Mouse (Mus musculus): ENCODE data around the gene Sct. TPM values are rescaled to one million over a fixed set of nuclear protein-coding genes. Genes with fewer than 3 reads are reported as not detected.

Sct gene
- polyA plus RNA-seq, 1 experiment = not detected

DNA sequence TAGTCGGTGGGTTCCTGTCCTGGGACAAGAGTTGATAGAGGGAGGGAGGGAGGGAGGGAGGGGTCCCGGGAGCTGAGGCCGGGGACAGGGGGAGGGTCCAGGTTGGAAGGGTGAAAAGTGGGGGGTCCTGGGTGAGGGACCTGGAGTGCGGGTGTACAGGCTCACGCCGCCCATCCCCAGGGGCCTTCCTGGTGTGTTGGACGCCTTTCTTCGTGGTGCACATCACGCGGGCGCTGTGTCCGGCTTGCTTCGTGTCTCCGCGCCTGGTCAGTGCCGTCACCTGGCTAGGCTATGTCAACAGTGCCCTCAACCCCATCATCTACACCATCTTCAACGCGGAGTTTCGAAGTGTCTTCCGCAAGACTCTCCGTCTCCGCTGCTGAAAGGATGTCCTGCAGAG is 15.5 kb upstream of the Sct start:
- Histone ChIP-seq H3K4me3 (replicated peaks; ENCODE audit: control insufficient read depth, low read depth, low read length) (no peak overlapping the region), H3K27ac (ENCODE audit: control insufficient read depth, insufficient read depth, low read depth, low read length, poor library complexity) (no peak overlapping the region), H3K4me1 (ENCODE audit: control insufficient read depth, insufficient read depth, low read length) (no peaks in the 10 kb centered on the region; the same call in none of the 2 replicates)
- WGBS = 10% methylated on average over 22 of the region's 22 CpGs
- no peak for TF ChIP-seq CTCF (IDR thresholded peaks at IDR 0.05; ENCODE audit: control insufficient read depth, insufficient read depth, low read length)
- no peak for TF ChIP-seq POLR2A (IDR thresholded peaks at IDR 0.05; ENCODE audit: borderline replicate concordance, control insufficient read depth, low read depth, low read length)

- no peak overlapping the region for H3K27ac ChIP-seq (ENCODE audit: control insufficient read depth, insufficient read depth, low read depth, low read length, poor library complexity)
- no peaks in the 10 kb centered on the region; the same call in none of the 2 replicates for H3K4me1 ChIP-seq (ENCODE audit: control insufficient read depth, insufficient read depth, low read length)
- TF ChIP-seq POLR2A (IDR thresholded peaks at IDR 0.05; ENCODE audit: borderline replicate concordance, control insufficient read depth, low read depth, low read length) (peak; percentile 31; the same call in 1 of the 2 replicates), CTCF (IDR thresholded peaks at IDR 0.05; ENCODE audit: control insufficient read depth, insufficient read depth, low read length) (peak; percentile 9; the same call in 1 of the 2 replicates)
- 2% methylated on average over 53 of the region's 53 CpGs for WGBS
- H3K4me3 ChIP-seq (replicated peaks; ENCODE audit: control insufficient read depth, low read depth, low read length) = no peak overlapping the region
Observed at GRCm38 (mm10) chr7:141293852-141294471, 15.0 kb upstream of the Sct start.

DNA sequence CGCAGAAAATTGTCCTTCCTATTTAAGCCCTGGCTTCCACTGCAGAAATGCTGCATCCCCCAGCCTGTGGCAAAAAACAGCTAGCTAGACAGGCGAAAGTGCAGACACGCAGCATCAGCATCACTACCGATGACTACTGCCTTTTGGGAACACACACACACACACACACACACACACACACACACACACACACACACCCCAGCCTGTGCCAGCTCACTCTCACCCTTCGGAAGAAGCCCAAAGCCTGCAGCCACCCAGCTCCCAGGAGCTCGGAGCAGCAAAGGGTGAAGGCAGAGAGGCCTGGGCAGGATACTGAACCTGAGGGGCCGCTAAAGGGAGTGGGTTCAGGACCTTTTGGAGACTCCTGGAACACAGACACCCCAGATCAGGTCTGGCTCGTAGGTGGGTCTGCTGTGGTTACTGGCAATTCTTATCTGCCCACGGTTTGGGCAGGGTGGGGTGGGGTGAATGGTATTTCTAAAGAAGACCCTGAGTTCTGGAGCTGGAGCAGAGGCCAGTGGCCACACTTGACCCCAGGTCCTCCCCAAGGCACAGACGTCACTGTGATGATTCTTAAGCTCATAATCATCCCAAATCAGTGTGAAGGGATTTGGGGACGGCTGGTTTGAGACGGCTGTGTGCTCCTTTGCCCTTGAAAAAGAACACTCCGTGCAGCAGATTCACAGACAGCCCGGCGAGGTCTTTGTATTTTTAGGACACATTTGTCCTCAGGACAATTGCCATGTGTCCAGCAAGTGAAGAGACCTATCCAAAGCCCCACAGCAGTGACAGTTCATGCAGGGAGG is 13.9 kb upstream of the Sct start:
- H3K27ac ChIP-seq (ENCODE audit: control insufficient read depth, insufficient read depth, low read depth, low read length, poor library complexity) = no peak overlapping the region
- no peak for TF ChIP-seq POLR2A (IDR thresholded peaks at IDR 0.05; ENCODE audit: borderline replicate concordance, control insufficient read depth, low read depth, low read length)
- no peak for TF ChIP-seq CTCF (IDR thresholded peaks at IDR 0.05; ENCODE audit: control insufficient read depth, insufficient read depth, low read length)
- H3K4me1 ChIP-seq (ENCODE audit: control insufficient read depth, insufficient read depth, low read length) = no peaks in the 10 kb centered on the region; the same call in none of the 2 replicates
- H3K4me3 ChIP-seq (replicated peaks; ENCODE audit: control insufficient read depth, low read depth, low read length) = no peak overlapping the region
- 54% methylated on average over 15 of the region's 15 CpGs for WGBS

DNA sequence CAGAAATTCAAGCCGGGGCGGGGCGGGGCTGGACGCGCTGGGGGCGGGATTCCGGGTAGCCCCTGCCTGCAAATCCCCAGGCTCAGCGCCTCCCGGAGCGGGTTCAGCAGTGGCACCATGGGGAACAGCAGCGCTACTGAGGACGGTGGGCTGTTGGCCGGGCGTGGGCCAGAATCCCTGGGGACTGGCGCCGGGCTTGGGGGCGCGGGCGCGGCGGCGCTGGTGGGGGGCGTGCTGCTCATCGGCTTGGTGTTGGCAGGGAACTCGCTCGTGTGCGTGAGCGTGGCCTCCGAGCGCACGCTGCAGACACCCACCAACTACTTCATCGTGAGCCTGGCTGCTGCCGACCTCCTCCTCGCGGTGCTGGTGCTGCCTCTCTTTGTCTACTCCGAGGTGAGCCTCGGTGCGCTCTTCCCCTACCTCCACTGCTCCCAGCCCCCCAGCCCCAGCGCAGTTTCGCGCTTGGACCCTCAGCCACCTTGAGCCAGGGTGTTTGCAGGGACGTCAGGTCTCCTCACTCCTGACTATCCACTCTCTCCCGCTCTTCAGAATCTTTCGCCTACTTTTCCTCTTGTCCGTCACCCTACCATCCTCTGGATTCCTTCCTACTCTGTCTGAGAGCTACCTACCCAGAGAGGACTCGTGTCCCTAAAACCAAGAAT is 13.1 kb upstream of the Sct start, which contains the start of gene Drd4:
Gene Drd4, plus strand, starts transcription at position 86 of the 662 bp plus-strand sequence.
- WGBS = 6% methylated on average over 46 of the region's 46 CpGs
- no peak within 1 kb of the TSS for H3K27ac ChIP-seq (ENCODE audit: control insufficient read depth, insufficient read depth, low read depth, low read length, poor library complexity)
- no peak within 1 kb of the TSS for H3K4me3 ChIP-seq (replicated peaks; ENCODE audit: control insufficient read depth, low read depth, low read length)
- H3K4me1 ChIP-seq (ENCODE audit: control insufficient read depth, insufficient read depth, low read length) = no peaks in the 10 kb centered on the region; the same call in none of the 2 replicates
- no peak for TF ChIP-seq CTCF (IDR thresholded peaks at IDR 0.05; ENCODE audit: control insufficient read depth, insufficient read depth, low read length)
- no peak for TF ChIP-seq POLR2A (IDR thresholded peaks at IDR 0.05; ENCODE audit: borderline replicate concordance, control insufficient read depth, low read depth, low read length)

- WGBS = 82% methylated on average over 3 of the region's 3 CpGs
- no peak for TF ChIP-seq POLR2A (IDR thresholded peaks at IDR 0.05; ENCODE audit: borderline replicate concordance, control insufficient read depth, low read depth, low read length)
- no peak for TF ChIP-seq CTCF (IDR thresholded peaks at IDR 0.05; ENCODE audit: control insufficient read depth, insufficient read depth, low read length)
- Histone ChIP-seq H3K27ac (ENCODE audit: control insufficient read depth, insufficient read depth, low read depth, low read length, poor library complexity) (no peak overlapping the region), H3K4me3 (replicated peaks; ENCODE audit: control insufficient read depth, low read depth, low read length) (no peak overlapping the region), H3K4me1 (ENCODE audit: control insufficient read depth, insufficient read depth, low read length) (no peaks in the 10 kb centered on the region; the same call in 1 of the 2 replicates)
Observed at GRCm38 (mm10) chr7:141288042-141288441, 9.1 kb upstream of the Sct start.

GRCm38 (mm10) chr7:141282756-141283155 is 3.8 kb upstream of the Sct start:
- no peak overlapping the region for H3K4me3 ChIP-seq (replicated peaks; ENCODE audit: control insufficient read depth, low read depth, low read length)
- H3K27ac ChIP-seq (ENCODE audit: control insufficient read depth, insufficient read depth, low read depth, low read length, poor library complexity) = no peak overlapping the region; the same call in 1 of the 2 replicates
- no peaks in the 10 kb centered on the region; the same call in 1 of the 2 replicates for H3K4me1 ChIP-seq (ENCODE audit: control insufficient read depth, insufficient read depth, low read length)
- no peak for TF ChIP-seq POLR2A (IDR thresholded peaks at IDR 0.05; ENCODE audit: borderline replicate concordance, control insufficient read depth, low read depth, low read length)
- no peak for TF ChIP-seq CTCF (IDR thresholded peaks at IDR 0.05; ENCODE audit: control insufficient read depth, insufficient read depth, low read length)
- WGBS = 89% methylated on average over 4 of the region's 4 CpGs

GRCm38 (mm10) chr7:141281442-141281841 is 2.5 kb upstream of the Sct start:
- WGBS = 79% methylated on average over 6 of the region's 6 CpGs
- no peak for TF ChIP-seq POLR2A (IDR thresholded peaks at IDR 0.05; ENCODE audit: borderline replicate concordance, control insufficient read depth, low read depth, low read length)
- TF ChIP-seq CTCF (IDR thresholded peaks at IDR 0.05; ENCODE audit: control insufficient read depth, insufficient read depth, low read length) = no peak
- Histone ChIP-seq H3K4me1 (ENCODE audit: control insufficient read depth, insufficient read depth, low read length) (no peaks in the 10 kb centered on the region; the same call in 1 of the 2 replicates), H3K4me3 (replicated peaks; ENCODE audit: control insufficient read depth, low read depth, low read length) (no peak overlapping the region), H3K27ac (ENCODE audit: control insufficient read depth, insufficient read depth, low read depth, low read length, poor library complexity) (no peak overlapping the region)

All from bone marrow, adult 2 months (tissue).